Comparison of ENCODE assay signal across 21 mouse cellular contexts in genomic region chr17:31452816-31453215, GRCm38 (mm10).
A peak's percentile ranks its signal among the peaks of the same experiment; 100 is the strongest.
DNase-seq lines count a peak whose midpoint lies in the region; ATAC-seq and TF ChIP-seq lines count a peak whose summit lies in the region.
"Had no signal": no experiment of that assay in that cellular context is flagged by ENCODE, and none has a peak within 500 bp of the region (broad histone marks: within the 10 kb centered on the region; RNA-seq: fewer than 3 reads in every experiment).

No protein-coding gene starts in this region.

- no peak for TF ChIP-seq POLR2A in lung, adult 2 months (IDR thresholded peaks at IDR 0.05; ENCODE audit: borderline replicate concordance, extremely low read depth, low read depth, low read length)
- TF ChIP-seq POLR2A in kidney, adult 2 months (IDR thresholded peaks at IDR 0.05; ENCODE audit: low read depth, low read length), result no peak

- no peaks in the 10 kb centered on the region for H3K9me3 ChIP-seq in lung, embryonic 15.5 days
- H3K9me3 ChIP-seq in intestine, embryonic 16.5 days (ENCODE audit: control insufficient read depth, low read length), result no peaks in the 10 kb centered on the region
- no peaks in the 10 kb centered on the region for H3K9me3 ChIP-seq in stomach, embryonic 16.5 days (replicated peaks; ENCODE audit: control insufficient read depth, low read length)
- no peaks in the 10 kb centered on the region for H3K9me3 ChIP-seq in forebrain, embryonic 13.5 days (replicated peaks)
- H3K9me3 ChIP-seq: embryonic facial prominence, embryonic 15.5 days; heart, embryonic 13.5 days; hindbrain, embryonic 12.5 days; liver, embryonic 12.5 days; midbrain, embryonic 15.5 days had no signal

- DNase-seq in gastrocnemius, adult 2 months, result no peak
- no peak for DNase-seq in gastrocnemius, postnatal 14 days
- DNase-seq in lung, adult 2 months, result no peak
- DNase-seq in kidney, adult 2 months, result no peak
- DNase-seq: adrenal gland, postnatal 25 days; cerebellum, adult 9-10 months; kidney, adult 9 months; kidney, postnatal 14 days; right cerebral cortex, adult 18-20 months; right cerebral cortex, postnatal 4 days had no signal

- TF ChIP-seq CTCF in gastrocnemius, adult 2 months (IDR thresholded peaks at IDR 0.05), result no peak
- no peak for TF ChIP-seq CTCF in lung, adult 2 months (IDR thresholded peaks at IDR 0.05; ENCODE audit: insufficient read depth, low read length)
- no peak for TF ChIP-seq CTCF in kidney, adult 2 months (conservative IDR thresholded peaks at IDR 0.05; ENCODE audit: insufficient read depth, insufficient read length, low read depth, low read length)

- no peak for ATAC-seq in lung, embryonic 15.5 days (ENCODE audit: borderline replicate concordance, extremely low read depth, low FRiP score, low TSS enrichment)
- ATAC-seq in intestine, embryonic 16.5 days, result no peak
- no peak for ATAC-seq in stomach, embryonic 16.5 days (ENCODE audit: insufficient read depth, low FRiP score)
- no peak for ATAC-seq in forebrain, embryonic 13.5 days
- ATAC-seq: liver, embryonic 12.5 days; midbrain, embryonic 15.5 days had no signal

- H3K9ac ChIP-seq in lung, embryonic 15.5 days, result no peak overlapping the region
- no peak overlapping the region for H3K9ac ChIP-seq in intestine, embryonic 16.5 days (ENCODE audit: low read depth, low read length)
- H3K9ac ChIP-seq in stomach, embryonic 16.5 days (ENCODE audit: low read length), result no peak overlapping the region
- H3K9ac ChIP-seq in forebrain, embryonic 13.5 days, result no peak overlapping the region
- H3K9ac ChIP-seq: embryonic facial prominence, embryonic 15.5 days; heart, embryonic 13.5 days; hindbrain, embryonic 12.5 days; liver, embryonic 12.5 days; midbrain, embryonic 15.5 days had no signal

- H3K36me3 ChIP-seq in lung, embryonic 15.5 days, result no peaks in the 10 kb centered on the region
- H3K36me3 ChIP-seq in intestine, embryonic 16.5 days (ENCODE audit: control insufficient read depth, insufficient read depth, low read length), result peaks cover 10% of the 10 kb centered on the region
- H3K36me3 ChIP-seq in stomach, embryonic 16.5 days (ENCODE audit: control insufficient read depth, insufficient read depth, low read length), result no peaks in the 10 kb centered on the region
- H3K36me3 ChIP-seq in forebrain, embryonic 13.5 days (ENCODE audit: poor library complexity, severe bottlenecking), result peaks cover 47% of the 10 kb centered on the region
- no peaks in the 10 kb centered on the region for H3K36me3 ChIP-seq in kidney, adult 2 months (ENCODE audit: control insufficient read depth, insufficient read depth, low read length)
- H3K36me3 ChIP-seq: heart, embryonic 13.5 days; liver, embryonic 12.5 days; midbrain, embryonic 15.5 days had no signal

- WGBS in lung, embryonic 15.5 days, result 49% methylated on average over 2 of the region's 2 CpGs
- 28% methylated on average over 2 of the region's 2 CpGs for WGBS in lung, adult 2 months
- 57% methylated on average over 2 of the region's 2 CpGs for WGBS in intestine, embryonic 16.5 days
- 50% methylated on average over 2 of the region's 2 CpGs for WGBS in stomach, embryonic 16.5 days
- 83% methylated on average over 2 of the region's 2 CpGs for WGBS in forebrain, embryonic 13.5 days
- WGBS in kidney, adult 2 months, result 82% methylated on average over 2 of the region's 2 CpGs

- peaks cover 66% of the 10 kb centered on the region for H3K4me1 ChIP-seq in lung, embryonic 15.5 days
- H3K4me1 ChIP-seq in lung, adult 2 months (ENCODE audit: control insufficient read depth, insufficient read depth, low read length), result peaks cover 9% of the 10 kb centered on the region
- H3K4me1 ChIP-seq in intestine, embryonic 16.5 days (ENCODE audit: control insufficient read depth, insufficient read depth, low read length), result peaks cover 52% of the 10 kb centered on the region
- peaks cover 44% of the 10 kb centered on the region for H3K4me1 ChIP-seq in stomach, embryonic 16.5 days (ENCODE audit: control insufficient read depth, insufficient read depth, low read length)
- H3K4me1 ChIP-seq in forebrain, embryonic 13.5 days, result peaks cover 15% of the 10 kb centered on the region
- H3K4me1 ChIP-seq in kidney, adult 2 months (ENCODE audit: control insufficient read depth, insufficient read depth, low read length), result no peaks in the 10 kb centered on the region
- H3K4me1 ChIP-seq: liver, embryonic 12.5 days had no signal

- peak overlapping the region; percentile 31 for H3K27ac ChIP-seq in gastrocnemius, adult 2 months
- peak overlapping the region; percentile 86 for H3K27ac ChIP-seq in lung, embryonic 15.5 days
- peak overlapping the region; percentile 94 for H3K27ac ChIP-seq in intestine, embryonic 16.5 days (ENCODE audit: low read length)
- H3K27ac ChIP-seq in stomach, embryonic 16.5 days (ENCODE audit: low read length), result peak overlapping the region; percentile 88
- no peak overlapping the region for H3K27ac ChIP-seq in forebrain, embryonic 13.5 days
- no peak overlapping the region for H3K27ac ChIP-seq in kidney, adult 2 months (ENCODE audit: insufficient read depth, low read depth, low read length)
- H3K27ac ChIP-seq: embryonic facial prominence, embryonic 15.5 days; heart, embryonic 13.5 days; hindbrain, embryonic 12.5 days; liver, embryonic 12.5 days; macrophage; midbrain, embryonic 15.5 days had no signal

- intact Hi-C loops in gastrocnemius, adult 2 months (cut with DNase I), result no loop called here
- intact Hi-C loops in gastrocnemius, postnatal 14 days (cut with DNase I; ENCODE audit: low total_unique reads), result no loop called here

- no peak overlapping the region for H3K4me3 ChIP-seq in gastrocnemius, adult 2 months
- H3K4me3 ChIP-seq in lung, embryonic 15.5 days, result no peak overlapping the region
- H3K4me3 ChIP-seq in lung, adult 2 months (replicated peaks; ENCODE audit: extremely low read depth, low read depth, low read length), result no peak overlapping the region
- H3K4me3 ChIP-seq in intestine, embryonic 16.5 days (ENCODE audit: low read length), result no peak overlapping the region
- no peak overlapping the region for H3K4me3 ChIP-seq in stomach, embryonic 16.5 days (replicated peaks; ENCODE audit: low read length)
- H3K4me3 ChIP-seq in forebrain, embryonic 13.5 days, result no peak overlapping the region
- no peak overlapping the region for H3K4me3 ChIP-seq in kidney, adult 2 months (ENCODE audit: insufficient read depth, low read depth, low read length)
- H3K4me3 ChIP-seq: embryonic facial prominence, embryonic 15.5 days; heart, embryonic 13.5 days; hindbrain, embryonic 12.5 days; liver, embryonic 12.5 days; midbrain, embryonic 15.5 days; myocyte had no signal

- no peak overlapping the region for H3K4me2 ChIP-seq in lung, embryonic 15.5 days
- no peak overlapping the region for H3K4me2 ChIP-seq in intestine, embryonic 16.5 days (ENCODE audit: low read depth, low read length)
- no peak overlapping the region for H3K4me2 ChIP-seq in stomach, embryonic 16.5 days (ENCODE audit: low read depth, low read length)
- no peak overlapping the region for H3K4me2 ChIP-seq in forebrain, embryonic 13.5 days
- H3K4me2 ChIP-seq: embryonic facial prominence, embryonic 15.5 days; heart, embryonic 13.5 days; hindbrain, embryonic 12.5 days; liver, embryonic 12.5 days; midbrain, embryonic 15.5 days had no signal

- no peaks in the 10 kb centered on the region for H3K27me3 ChIP-seq in lung, embryonic 15.5 days
- no peaks in the 10 kb centered on the region for H3K27me3 ChIP-seq in intestine, embryonic 16.5 days (replicated peaks; ENCODE audit: control insufficient read depth, insufficient read depth, low read length)
- no peaks in the 10 kb centered on the region for H3K27me3 ChIP-seq in stomach, embryonic 16.5 days (ENCODE audit: control insufficient read depth, insufficient read depth, low read length)
- no peaks in the 10 kb centered on the region for H3K27me3 ChIP-seq in forebrain, embryonic 13.5 days
- no peaks in the 10 kb centered on the region for H3K27me3 ChIP-seq in kidney, adult 2 months (replicated peaks; ENCODE audit: control insufficient read depth, insufficient read depth, low read length)
- H3K27me3 ChIP-seq: embryonic facial prominence, embryonic 15.5 days; heart, embryonic 13.5 days; hindbrain, embryonic 12.5 days; midbrain, embryonic 15.5 days had no signal

Comparison
In these comparisons a context has a peak if more than half of its experiments do, and no peak if none do; other contexts are left out.
1. H3K27ac ChIP-seq: peak in gastrocnemius, adult 2 months (single experiment), lung, embryonic 15.5 days (single experiment), intestine, embryonic 16.5 days (single experiment) and stomach, embryonic 16.5 days (single experiment); none in forebrain, embryonic 13.5 days (single experiment) and kidney, adult 2 months (single experiment).